Mouse (Mus musculus): ENCODE data around the gene Galnt16.

DNA sequence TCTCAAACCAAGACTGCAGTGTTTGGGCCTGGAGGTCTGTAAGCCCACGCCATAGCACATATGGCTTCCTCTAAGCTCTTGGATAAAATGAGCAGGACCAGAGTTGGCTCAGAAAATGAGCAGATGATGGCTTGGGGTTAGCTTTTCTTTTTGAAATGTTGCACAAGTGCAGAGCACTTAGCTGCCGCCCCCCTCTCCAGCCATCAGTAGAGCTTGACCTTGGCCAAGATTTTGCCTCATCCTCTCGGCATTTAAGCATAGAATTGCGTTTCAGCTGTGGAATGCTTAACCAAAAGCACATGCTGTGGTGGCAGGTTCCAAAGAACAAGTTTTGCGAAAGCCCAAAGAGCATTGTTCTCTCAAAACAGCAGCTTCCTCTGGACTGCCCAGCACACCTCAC is 13.4 kb upstream of the Galnt16 start:
- TF ChIP-seq POLR2A (IDR thresholded peaks at IDR 0.05; ENCODE audit: insufficient read length, low read depth) (no peak), USF1 (IDR thresholded peaks at IDR 0.05; ENCODE audit: low read depth) (no peak), REST (IDR thresholded peaks at IDR 0.05; ENCODE audit: insufficient read depth, insufficient read length) (no peak), POLR2AphosphoS2 (IDR thresholded peaks at IDR 0.05; ENCODE audit: insufficient read length, low read depth) (no peak)

Measured in myocyte (in vitro differentiated cells).